Mouse (Mus musculus) megakaryocyte, embryonic 14.5 days (primary cell): ENCODE measurements around the gene Hmg20b.

Experiments used
- FLI1 ChIP-seq: IDR thresholded peaks from 2 replicates; pipeline ENCODE4 v1.6.1; 2012; ENCODE audit warnings: low read length, inconsistent platforms, mixed read lengths
- GATA1 ChIP-seq: IDR thresholded peaks from 3 replicates; pipeline ENCODE4 v1.6.1; 2012; ENCODE audit warnings: mixed read lengths, low read length, inconsistent platforms, borderline replicate concordance

DNA sequence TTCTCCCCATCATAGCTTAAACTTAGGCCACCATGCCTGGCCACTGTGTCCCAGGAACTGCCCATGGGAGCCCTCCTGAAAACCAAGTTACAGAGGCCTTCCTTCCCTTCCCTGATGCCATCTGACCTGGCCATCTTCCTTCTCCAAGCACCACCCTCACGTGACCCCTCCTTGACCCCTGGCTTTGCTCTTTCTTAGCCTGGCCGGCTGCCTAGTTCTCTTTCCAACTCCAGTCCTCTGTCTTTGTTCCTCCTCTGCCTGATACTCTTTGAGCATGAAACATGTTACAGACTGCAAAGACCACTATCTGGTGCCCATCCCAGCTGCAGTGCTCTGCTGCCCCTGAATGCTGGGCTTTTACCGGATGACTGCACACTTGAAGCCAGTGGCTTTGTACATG is 39.1 kb upstream of the Hmg20b start:
- no peak for TF ChIP-seq GATA1
- no peak for TF ChIP-seq FLI1
